Mouse (Mus musculus): ENCODE measurements around the gene Agps.

- no peak for TF ChIP-seq CTCF (IDR thresholded peaks at IDR 0.05; ENCODE audit: extremely low read depth, insufficient read length, insufficient replicate concordance, low read depth, low read length)
- no peak for TF ChIP-seq POLR2A (IDR thresholded peaks at IDR 0.05; ENCODE audit: low read depth, low read length)
Measured at GRCm38 (mm10) chr2:75915040-75915439, 83.1 kb downstream of the Agps start.
